In the genomic region with DNA sequence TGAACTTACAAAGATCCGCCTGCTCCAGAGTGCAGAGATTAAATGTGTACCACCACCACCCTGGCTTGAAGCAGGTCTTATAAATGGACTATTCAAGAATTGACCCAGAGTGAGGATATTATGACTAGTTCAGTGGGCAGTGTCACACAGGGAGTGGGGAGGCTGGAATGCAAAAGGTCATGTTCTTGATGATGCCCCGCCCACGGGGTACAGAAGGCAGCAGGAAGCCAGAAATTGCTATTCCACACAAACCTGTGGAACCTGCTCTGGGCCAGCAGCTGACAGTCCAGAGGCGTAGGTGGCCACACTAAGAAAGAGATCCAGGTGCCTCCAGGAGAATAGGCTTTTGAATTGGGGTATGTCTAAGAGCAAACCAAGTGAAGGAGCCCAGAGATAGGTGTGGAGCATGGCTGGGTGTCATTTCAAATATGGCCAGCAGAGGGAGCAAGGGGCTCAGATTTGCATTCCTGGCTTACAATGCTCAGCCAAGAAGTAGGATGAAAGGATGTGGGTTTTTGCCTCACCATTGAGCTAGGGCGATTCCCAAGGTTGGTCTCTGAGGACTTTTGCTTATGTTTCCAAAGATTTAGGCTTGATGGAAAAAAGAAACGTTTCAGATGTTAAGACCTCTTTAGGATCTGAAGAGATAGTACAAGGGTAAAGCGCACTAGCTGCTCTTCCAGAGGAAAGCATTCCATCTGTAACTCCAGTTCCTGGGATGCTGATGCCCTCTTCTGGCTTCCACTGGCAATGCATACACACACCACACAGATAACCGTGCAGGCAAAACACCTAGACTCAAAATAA, we compare ENCODE assay signal across 8 mouse cellular contexts. TPM values are rescaled to one million over a fixed set of nuclear protein-coding genes. Genes with fewer than 3 reads are reported as not detected.
DNase-seq lines count a peak whose midpoint lies in the region; ATAC-seq lines count a peak whose summit lies in the region.

No protein-coding gene starts in this region.

- no peaks in the 10 kb centered on the region for H3K27me3 ChIP-seq in hindbrain, embryonic 13.5 days

- H3K4me2 ChIP-seq in hindbrain, embryonic 13.5 days = peak overlapping the region; percentile 34

- H3K36me3 ChIP-seq in hindbrain, embryonic 13.5 days = peaks cover 44% of the 10 kb centered on the region

- DNase-seq in R1 (ENCODE audit: low read depth, low spot score) = peak; percentile 92
- peak; percentile 95 for DNase-seq in cerebellum, postnatal 14 days
- peak; percentile 78 to 88 for DNase-seq in frontal cortex, postnatal 14 days (ENCODE audit: low spot score in 2 of 2)
- peak; percentile 80 to 94 for DNase-seq in layer of hippocampus, postnatal 25 days (ENCODE audit: extremely low spot score in 1 of 2, low spot score in 1 of 2)
- DNase-seq in lung, postnatal 4 days = peak; percentile 79 to 89
- peak; percentile 86 for DNase-seq in right cerebral cortex, adult 18-20 months
- peak; percentile 59 for DNase-seq in urinary bladder, adult 2 months (ENCODE audit: low spot score)

- peaks cover 22% of the 10 kb centered on the region for H3K4me1 ChIP-seq in hindbrain, embryonic 13.5 days (replicated peaks)

- H3K27ac ChIP-seq in hindbrain, embryonic 13.5 days = peak overlapping the region; percentile 98

- no peaks in the 10 kb centered on the region for H3K9me3 ChIP-seq in hindbrain, embryonic 13.5 days

- no peak overlapping the region for H3K4me3 ChIP-seq in hindbrain, embryonic 13.5 days

- ATAC-seq in hindbrain, embryonic 13.5 days (ENCODE audit: low FRiP score) = peak; percentile 64

- no peak overlapping the region for H3K9ac ChIP-seq in hindbrain, embryonic 13.5 days

- WGBS in hindbrain, embryonic 13.5 days = 37% methylated on average over 8 of the region's 8 CpGs

RNA-seq across cellular contexts. Expression of a gene that starts 2.2 kb away (rescaled TPM):
- polyA plus RNA-seq in hindbrain, embryonic 13.5 days (2015; fragmentation: Nextera tagmentation; extraction: Ambion mirVana) = 23.5 and 26.8 TPM in 2 replicates
- total RNA-seq in layer of hippocampus, postnatal 25 days (2021) = 10 to 100 TPM; 48.0 to 56.8 TPM
- 36.8 and 46.5 TPM in 2 replicates for polyA plus RNA-seq in urinary bladder, adult 2 months (2012; rRNA removed)

RNA-seq across cellular contexts. Expression of a gene that starts 15.2 kb away (rescaled TPM):
- 32.6 and 33.4 TPM in 2 replicates for polyA plus RNA-seq in hindbrain, embryonic 13.5 days (2015; fragmentation: Nextera tagmentation; extraction: Ambion mirVana)
- total RNA-seq in layer of hippocampus, postnatal 25 days (2021) = 10 to 100 TPM; 74.1 to 76.7 TPM
- 30.0 and 33.6 TPM in 2 replicates for polyA plus RNA-seq in urinary bladder, adult 2 months (2012; rRNA removed)

RNA-seq across cellular contexts. Expression of a gene that starts 29.3 kb away (rescaled TPM):
- 40.0 and 43.0 TPM in 2 replicates for polyA plus RNA-seq in hindbrain, embryonic 13.5 days (2015; fragmentation: Nextera tagmentation; extraction: Ambion mirVana)
- 10 to 100 TPM; 46.3 to 46.8 TPM for total RNA-seq in layer of hippocampus, postnatal 25 days (2021)
- 21.6 and 26.1 TPM in 2 replicates for polyA plus RNA-seq in urinary bladder, adult 2 months (2012; rRNA removed)

RNA-seq across cellular contexts. Expression of a gene that starts 30.3 kb away (rescaled TPM):
- polyA plus RNA-seq in hindbrain, embryonic 13.5 days (2015; fragmentation: Nextera tagmentation; extraction: Ambion mirVana) = 33.4 and 34.5 TPM in 2 replicates
- 10 to 100 TPM; 28.6 to 30.7 TPM for total RNA-seq in layer of hippocampus, postnatal 25 days (2021)
- 24.3 and 25.7 TPM in 2 replicates for polyA plus RNA-seq in urinary bladder, adult 2 months (2012; rRNA removed)

RNA-seq across cellular contexts. Expression of a gene that starts 51.3 kb away (rescaled TPM):
- polyA plus RNA-seq in hindbrain, embryonic 13.5 days (2015; fragmentation: Nextera tagmentation; extraction: Ambion mirVana) = 23.8 and 24.9 TPM in 2 replicates
- 1 to 10 TPM; 6.7 to 9.6 TPM for total RNA-seq in layer of hippocampus, postnatal 25 days (2021)
- polyA plus RNA-seq in urinary bladder, adult 2 months (2012; rRNA removed) = 44.7 and 49.3 TPM in 2 replicates
